Mouse (Mus musculus) cerebellum, adult 18-20 months (tissue): ENCODE measurements around the gene Naglu.

Experiments used
- DNase-seq, 2 experiments: peaks; one replicate each; pipeline ENCODE4 v3.0.0; 2021

Gene Naglu

GRCm38 (mm10) chr11:101069391-101070188, at the start of gene Naglu:
TSS of gene Naglu (plus strand) at chr11:101070012.
- DNase-seq: peak; percentile 96 to 99

GRCm38 (mm10) chr11:101023371-101023770, 46.4 kb upstream of the Naglu start:
- DNase-seq: peak; percentile 82

DNA sequence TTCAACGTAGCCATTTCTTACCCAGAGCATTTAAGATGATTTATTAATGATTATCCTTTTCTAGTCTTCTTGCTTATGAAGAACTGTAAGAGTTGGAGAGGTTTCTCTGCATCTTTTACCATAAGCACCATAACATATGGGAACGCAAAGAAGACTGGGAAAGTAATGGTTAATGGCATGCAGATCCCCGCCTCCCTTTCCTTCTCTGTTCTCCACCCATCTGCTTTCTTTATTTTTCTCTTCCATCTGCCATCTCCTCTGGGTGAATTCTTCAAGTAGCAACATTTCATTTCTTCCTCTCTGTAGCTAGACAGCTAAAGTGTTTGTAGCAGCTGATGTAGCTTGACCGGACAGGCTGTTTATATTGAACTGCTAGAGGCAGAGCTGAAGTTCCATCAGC, 45.8 kb upstream of the Naglu start:
- no peak for DNase-seq

DNA sequence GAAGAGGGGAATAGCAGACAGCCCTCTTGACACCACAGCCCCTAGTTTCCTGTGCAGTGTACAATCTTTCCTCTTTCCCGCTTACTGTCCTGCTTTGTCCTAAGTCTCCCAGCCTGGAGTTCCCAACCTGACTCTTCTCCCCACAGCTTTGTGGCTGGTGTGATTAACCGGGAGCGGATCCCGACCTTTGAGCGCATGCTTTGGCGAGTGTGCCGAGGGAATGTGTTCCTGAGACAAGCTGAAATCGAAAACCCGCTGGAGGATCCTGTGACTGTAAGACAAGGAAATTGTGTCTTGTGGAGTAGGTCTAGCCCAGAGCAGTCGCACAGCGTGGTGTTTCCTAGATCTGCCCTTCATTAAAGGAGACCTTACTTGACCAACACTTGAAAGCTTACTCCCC, 42.7 kb upstream of the Naglu start:
- DNase-seq: no peak

- peak in 1 of 2 experiments; percentile 41 for DNase-seq
These were observed 40.5 kb upstream of the Naglu start for GRCm38 (mm10) chr11:101029320-101029719.

GRCm38 (mm10) chr11:101030136-101030807, 39.5 kb upstream of the Naglu start:
- no peak for DNase-seq

GRCm38 (mm10) chr11:101030808-101031156, 39.0 kb upstream of the Naglu start:
- DNase-seq: no peak

DNA sequence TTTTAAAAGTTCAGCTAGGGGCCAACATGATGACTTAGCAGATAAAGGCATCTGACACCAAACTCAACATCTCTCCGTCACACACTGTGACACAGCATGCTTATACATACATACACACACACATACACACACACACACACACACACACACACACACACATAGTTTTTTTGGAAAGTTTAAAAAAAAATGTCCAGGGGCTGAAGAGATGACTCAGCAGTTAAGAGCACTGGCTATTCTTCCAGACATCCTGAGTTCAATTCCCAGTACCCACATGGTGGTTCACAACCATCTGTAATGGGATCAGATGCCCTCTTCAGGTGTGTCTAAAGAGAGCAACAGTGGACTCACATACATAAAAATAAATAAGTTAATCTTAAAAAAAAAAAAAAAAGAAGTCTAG, 38.3 kb upstream of the Naglu start:
- no peak for DNase-seq

- DNase-seq: no peak
These were observed 35.8 kb upstream of the Naglu start for GRCm38 (mm10) chr11:101033856-101034500.

- no peak for DNase-seq
These were observed 35.0 kb upstream of the Naglu start for GRCm38 (mm10) chr11:101034614-101035327.

DNA sequence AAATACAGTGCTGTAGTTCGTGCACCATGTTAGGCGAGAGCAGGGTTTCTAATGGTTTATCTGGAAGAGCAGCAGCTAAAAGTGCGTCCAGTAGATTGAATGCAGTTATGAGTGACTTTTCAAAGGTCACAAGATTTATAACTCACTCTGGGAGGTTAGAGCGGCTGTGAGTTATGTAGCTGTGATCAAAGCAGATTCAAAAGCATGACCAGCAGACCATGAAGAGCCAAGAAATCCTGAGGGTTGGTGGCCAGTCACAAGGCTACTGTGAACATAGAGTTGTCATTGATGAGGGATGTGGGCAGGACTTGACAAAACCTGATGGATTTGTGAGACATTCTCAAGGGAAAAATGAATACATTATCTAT, 34.5 kb upstream of the Naglu start:
- DNase-seq: no peak

DNA sequence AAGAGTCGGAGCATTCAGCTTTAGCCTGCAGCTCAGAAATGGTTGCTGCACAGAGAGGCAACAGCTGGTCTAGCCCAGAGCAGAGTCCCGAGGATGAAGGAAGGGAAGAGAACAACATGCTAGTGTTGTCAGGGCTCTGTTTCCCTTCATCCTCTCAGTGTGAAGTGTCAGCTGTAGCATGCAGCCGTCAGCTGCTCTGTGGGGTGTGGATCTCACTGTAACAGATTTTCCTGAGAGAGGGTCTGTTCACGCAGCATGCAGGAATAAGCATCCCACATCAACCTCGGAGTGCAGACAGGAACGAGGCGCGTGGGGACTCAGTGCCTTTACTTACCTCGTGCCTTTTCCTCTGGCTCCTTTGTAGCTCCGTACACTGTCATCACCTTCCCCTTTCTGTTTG, 32.0 kb upstream of the Naglu start:
- DNase-seq: no peak

DNA sequence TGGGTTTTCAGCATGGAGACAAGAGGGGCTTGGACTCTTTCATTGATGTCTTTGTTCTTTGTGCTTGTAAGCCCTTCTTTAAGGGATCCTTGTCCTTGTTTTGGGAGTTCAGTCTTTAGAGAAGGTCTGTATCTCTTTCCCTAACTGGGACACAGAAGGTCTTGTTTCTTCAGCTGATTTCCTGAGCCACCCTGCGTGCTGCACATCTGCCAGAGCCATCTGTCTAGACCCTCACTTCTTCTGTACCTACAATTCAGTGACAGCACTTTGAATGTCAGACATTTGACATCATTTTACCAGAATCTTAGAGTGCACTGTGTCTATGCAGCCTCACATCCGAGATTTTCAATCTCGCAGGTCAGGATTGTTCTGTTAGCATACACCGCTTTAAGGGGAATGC, 24.0 kb upstream of the Naglu start:
- DNase-seq: no peak

DNA sequence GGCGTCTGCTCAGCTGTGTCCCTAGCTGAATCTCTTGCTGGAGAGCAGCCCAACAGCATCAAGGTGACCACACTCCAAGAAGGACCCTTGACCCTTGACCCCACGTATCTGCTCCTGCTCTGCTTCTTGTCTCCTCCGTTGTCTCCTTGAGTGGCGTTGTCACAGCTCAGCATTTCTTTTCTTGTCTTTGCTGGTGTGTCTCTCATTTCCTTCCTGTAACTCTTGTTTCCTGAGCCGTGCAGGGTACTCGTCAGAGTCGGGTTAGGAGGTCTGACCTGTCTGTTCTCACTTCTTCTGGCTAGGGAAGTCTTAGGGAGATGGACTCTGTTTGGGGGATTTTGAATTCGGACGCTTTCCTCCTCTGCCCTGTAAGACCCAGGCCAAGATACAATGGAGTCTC, 23.4 kb upstream of the Naglu start:
- no peak for DNase-seq

DNA sequence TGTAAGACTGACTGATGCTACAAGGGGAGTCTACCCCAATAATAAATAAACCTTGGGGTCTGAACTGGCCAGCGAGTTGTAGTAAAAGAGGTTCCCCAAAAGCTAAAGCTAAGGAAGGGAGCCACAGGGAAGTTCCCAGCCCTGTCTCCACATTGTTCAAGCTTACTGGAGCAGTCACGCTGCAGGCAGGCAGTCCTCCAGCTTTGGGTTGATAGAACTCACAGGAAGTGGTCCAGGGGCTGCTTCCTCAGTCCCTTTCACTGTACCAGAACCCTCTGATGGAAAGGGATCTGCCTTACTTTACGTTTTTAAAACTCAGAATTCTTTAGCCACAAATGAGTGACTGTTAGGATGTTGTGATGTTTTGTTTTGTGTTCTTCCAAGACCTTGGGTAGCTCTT, 22.3 kb upstream of the Naglu start:
- no peak for DNase-seq

DNA sequence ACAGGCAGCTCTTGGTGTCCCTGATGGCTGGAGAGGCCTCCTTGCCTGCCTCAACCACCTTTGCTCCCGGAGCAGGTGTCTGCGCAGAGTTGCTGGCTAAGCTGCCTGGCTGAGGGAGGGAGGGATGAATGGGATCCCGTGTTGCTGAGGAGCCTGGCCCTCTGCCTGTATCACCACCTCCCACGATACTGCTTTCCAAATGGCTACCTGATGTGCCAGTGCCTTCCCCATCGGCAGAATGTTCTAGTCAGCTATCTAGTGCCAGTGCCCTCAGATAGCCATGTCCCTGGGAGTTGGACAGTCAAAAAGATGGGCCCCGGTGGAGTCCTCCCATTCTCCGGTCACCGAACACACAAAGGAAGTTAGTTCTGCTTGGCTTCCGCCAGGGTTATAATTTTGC, 19.5 kb upstream of the Naglu start:
- DNase-seq: peak; percentile 72 to 79

DNA sequence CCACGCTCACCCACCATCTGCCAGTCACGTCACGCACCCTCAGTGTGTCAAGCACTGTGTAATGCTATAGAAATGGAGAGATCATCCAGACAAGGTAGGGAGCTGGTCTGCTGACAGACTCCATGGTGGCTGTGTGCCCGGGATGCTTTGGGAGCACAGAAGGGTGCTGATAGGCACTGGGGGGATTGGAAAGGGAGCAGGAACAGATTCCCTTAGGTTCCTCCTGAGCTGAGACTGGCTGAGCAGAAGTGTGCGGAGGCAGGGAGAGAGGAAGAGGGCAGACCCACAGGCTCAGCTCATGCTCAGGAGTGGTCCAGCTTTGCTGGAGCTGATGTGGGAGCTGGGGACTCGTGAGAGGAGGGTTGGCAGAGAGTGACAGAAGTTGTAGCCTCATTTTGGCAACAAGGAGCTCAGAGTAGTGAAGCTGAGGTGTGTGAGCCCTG, 18.7 kb upstream of the Naglu start:
- DNase-seq: peak; percentile 59 to 60

DNA sequence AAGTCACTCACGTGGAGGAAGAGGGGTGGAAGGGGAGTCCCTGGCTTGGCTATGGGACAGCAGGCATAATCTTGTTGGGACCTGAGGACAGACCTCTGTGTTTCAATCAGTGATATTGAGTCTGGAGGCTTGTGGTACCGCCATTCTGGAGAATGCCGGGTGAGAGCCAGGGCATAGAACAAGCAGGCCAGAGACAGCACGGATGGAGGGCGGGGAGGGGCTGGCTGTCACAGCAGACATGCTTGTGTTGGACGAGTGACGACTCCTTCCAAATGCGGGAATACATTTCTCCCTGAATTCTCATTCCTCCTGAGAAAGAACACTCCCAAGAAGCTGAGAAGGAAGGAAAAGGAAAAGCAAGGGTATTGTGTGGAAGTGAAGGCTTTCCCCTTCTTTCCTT, 18.2 kb upstream of the Naglu start:
- peak in 1 of 2 experiments; percentile 48 for DNase-seq

- peak in 1 of 2 experiments; percentile 12 for DNase-seq
These were observed 16.9 kb upstream of the Naglu start for GRCm38 (mm10) chr11:101052751-101053473.

- DNase-seq: no peak
These were observed 15.8 kb upstream of the Naglu start for GRCm38 (mm10) chr11:101053974-101054373.

- peak in 1 of 2 experiments; percentile 11 for DNase-seq
These were observed 14.4 kb upstream of the Naglu start for GRCm38 (mm10) chr11:101055418-101055817.

GRCm38 (mm10) chr11:101056885-101057284, 12.9 kb upstream of the Naglu start:
- no peak for DNase-seq

DNA sequence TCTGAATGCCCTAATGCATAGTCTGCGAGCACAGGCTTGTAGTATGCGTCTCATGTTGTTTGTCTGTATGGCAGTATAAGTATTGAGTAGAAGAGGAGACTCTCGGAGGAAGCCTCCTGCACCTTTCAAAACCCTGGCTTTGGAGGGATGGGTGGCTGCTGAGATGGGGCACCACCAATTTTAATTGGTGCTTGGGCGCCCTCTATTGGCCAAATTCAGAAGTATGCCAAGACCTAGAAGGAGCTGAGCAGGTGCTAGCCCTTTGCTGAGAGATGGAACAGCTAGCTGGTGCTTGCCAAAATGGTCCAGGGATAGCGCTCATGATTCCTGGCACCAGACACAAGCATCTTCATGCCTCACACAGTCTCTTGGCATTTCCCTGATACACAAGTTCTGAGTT, 12.0 kb upstream of the Naglu start:
- DNase-seq: peak; percentile 92 to 93
